Mouse (Mus musculus) MEL (cell line): Measurements from ENCODE around the gene Hdac4. TPM values are rescaled to one million over a fixed set of nuclear protein-coding genes. Genes with fewer than 3 reads are reported as not detected.

Experiments used
- DNase-seq: peaks from one replicate; pipeline ENCODE4 v3.0.0; 2011; ENCODE audit warnings: low read depth, low spot score
- H3K27ac ChIP-seq: 2 replicates; pipeline ENCODE4 v1.5.1; 2012; ENCODE audit warnings: low read depth, mild to moderate bottlenecking, control low read depth, low read length, moderate library complexity; ENCODE audit not compliant: control insufficient read depth
- H3K27me3 ChIP-seq, 2 experiments: fragments of 150-350 bp in 1 of 2; sonication (generic) in 1 of 2; 2 replicates each; pipeline ENCODE4 v1.6.1; 2012; ENCODE audit warnings: low read length in 2 of 2, mild to moderate bottlenecking in 2 of 2, improper control_type of control experiment in 1 of 2, moderate library complexity in 1 of 2; ENCODE audit not compliant: insufficient read depth in 2 of 2, control insufficient read depth in 1 of 2
- H3K36me3 ChIP-seq, 2 experiments: 2 replicates each; pipeline ENCODE4 v1.6.1; 2012 to 2014; ENCODE audit warnings: low read length in 2 of 2, improper control_type of control experiment in 1 of 2, inconsistent platforms in 1 of 2, mild to moderate bottlenecking in 1 of 2; ENCODE audit not compliant: insufficient read depth in 2 of 2, control insufficient read depth in 1 of 2
- H3K4me1 ChIP-seq, 2 experiments: fragments of 150-350 bp in 1 of 2; sonication (generic) in 1 of 2; 2 replicates each; pipeline ENCODE4 v1.6.1; 2012; ENCODE audit warnings: low read length in 2 of 2, improper control_type of control experiment in 1 of 2, mild to moderate bottlenecking in 1 of 2; ENCODE audit not compliant: insufficient read depth in 2 of 2, control insufficient read depth in 1 of 2
- H3K4me3 ChIP-seq, 2 experiments: fragments of 150-350 bp in 1 of 2; sonication (generic) in 1 of 2; 2 replicates each; pipeline ENCODE4 v1.5.1; 2012; ENCODE audit warnings: low read depth in 2 of 2, low read length in 2 of 2, mild to moderate bottlenecking in 2 of 2, moderate library complexity in 2 of 2, control low read depth in 1 of 2, improper control_type of control experiment in 1 of 2; ENCODE audit not compliant: control insufficient read depth in 1 of 2, insufficient read depth in 1 of 2
- H3K79me2 ChIP-seq: 2 replicates; pipeline ENCODE4 v1.6.1; 2012; ENCODE audit warnings: mild to moderate bottlenecking, low read length, moderate library complexity; ENCODE audit not compliant: control insufficient read depth, poor library complexity, insufficient read depth
- H3K9ac ChIP-seq: 2 replicates; pipeline ENCODE4 v1.6.1; 2012; ENCODE audit warnings: low read depth, mild to moderate bottlenecking, control low read depth, low read length, moderate library complexity; ENCODE audit not compliant: control insufficient read depth, poor library complexity, severe bottlenecking
- H3K9me3 ChIP-seq: fragments of 150-350 bp; sonication (generic); replicated peaks from 2 replicates; pipeline ENCODE4 v1.6.1; 2012; ENCODE audit warnings: mild to moderate bottlenecking, low read length, improper control_type of control experiment, moderate library complexity; ENCODE audit not compliant: insufficient read depth
- CTCF ChIP-seq, 3 experiments: IDR thresholded peaks in 2 of 3; conservative IDR thresholded peaks in 1 of 3; 2 replicates each; pipeline ENCODE4 v1.5.1; 2011 to 2012; ENCODE audit warnings: low read length in 3 of 3, low read depth in 2 of 3, mild to moderate bottlenecking in 2 of 3, improper control_type of control experiment in 1 of 3, inconsistent platforms in 1 of 3, mixed read lengths in 1 of 3, moderate library complexity in 1 of 3; ENCODE audit not compliant: control insufficient read depth in 1 of 3, insufficient read depth in 1 of 3, poor library complexity in 1 of 3, severe bottlenecking in 1 of 3
- E2F4 ChIP-seq: IDR thresholded peaks from 2 replicates; pipeline ENCODE4 v1.6.1; 2011; ENCODE audit warnings: low read depth, low read length, improper control_type of control experiment, borderline replicate concordance
- EP300 ChIP-seq, 2 experiments: IDR thresholded peaks; 2 replicates each; pipeline ENCODE4 v1.6.1; 2011; ENCODE audit warnings: improper control_type of control experiment in 2 of 2, low read length in 2 of 2, low read depth in 1 of 2, mild to moderate bottlenecking in 1 of 2
- KAT2A ChIP-seq: conservative IDR thresholded peaks from 2 replicates; pipeline ENCODE4 v1.6.1; 2012; ENCODE audit warnings: low read depth, low read length, improper control_type of control experiment, inconsistent platforms
- MAFK ChIP-seq: IDR thresholded peaks from 2 replicates; pipeline ENCODE4 v1.6.1; 2011; ENCODE audit warnings: low read depth, mild to moderate bottlenecking, low read length, improper control_type of control experiment, borderline replicate concordance
- MYB ChIP-seq: IDR thresholded peaks from 2 replicates; pipeline ENCODE4 v1.6.1; 2011; ENCODE audit warnings: mild to moderate bottlenecking, low read depth, low read length, improper control_type of control experiment
- MYC ChIP-seq: IDR thresholded peaks from 2 replicates; pipeline ENCODE4 v1.6.1; 2011; ENCODE audit warnings: low read depth, mild to moderate bottlenecking, low read length, improper control_type of control experiment, moderate library complexity
- NELFE ChIP-seq: IDR thresholded peaks from 2 replicates; pipeline ENCODE4 v1.6.1; 2011; ENCODE audit warnings: low read depth, low read length, improper control_type of control experiment
- NRF1 ChIP-seq: IDR thresholded peaks from 2 replicates; pipeline ENCODE4 v1.6.1; 2014; ENCODE audit warnings: low read depth, mild to moderate bottlenecking, inconsistent platforms, low read length, improper control_type of control experiment, moderate library complexity; ENCODE audit not compliant: poor library complexity, insufficient read depth, severe bottlenecking
- POLR2AphosphoS5 ChIP-seq: IDR thresholded peaks from 2 replicates; pipeline ENCODE4 v1.6.1; 2012; ENCODE audit warnings: low read depth, borderline replicate concordance, mild to moderate bottlenecking, inconsistent platforms, low read length, moderate library complexity, mixed read lengths
- RAD21 ChIP-seq: IDR thresholded peaks from 2 replicates; pipeline ENCODE4 v1.6.1; 2011; ENCODE audit warnings: mild to moderate bottlenecking, low read depth, low read length, improper control_type of control experiment
- SIN3A ChIP-seq: IDR thresholded peaks from 2 replicates; pipeline ENCODE4 v1.6.1; 2012; ENCODE audit warnings: low read length, improper control_type of control experiment, inconsistent platforms
- TBP ChIP-seq: IDR thresholded peaks from 2 replicates; pipeline ENCODE4 v1.8.0; 2011; ENCODE audit warnings: low read depth, low read length, improper control_type of control experiment
- TCF12 ChIP-seq: IDR thresholded peaks from 2 replicates; pipeline ENCODE4 v1.6.1; 2014; ENCODE audit warnings: low read depth, mild to moderate bottlenecking, inconsistent platforms, low read length, improper control_type of control experiment, moderate library complexity
- USF2 ChIP-seq, 2 experiments: IDR thresholded peaks; 2 replicates each; pipeline ENCODE4 v1.6.1; 2011 to 2012; ENCODE audit warnings: improper control_type of control experiment in 2 of 2, low read length in 2 of 2, borderline replicate concordance in 1 of 2, inconsistent platforms in 1 of 2, low read depth in 1 of 2, mild to moderate bottlenecking in 1 of 2; ENCODE audit not compliant: insufficient read depth in 1 of 2
- ZMIZ1 ChIP-seq: IDR thresholded peaks from 2 replicates; pipeline ENCODE4 v1.6.1; 2012; ENCODE audit warnings: low read depth, mild to moderate bottlenecking, inconsistent platforms, low read length, improper control_type of control experiment, moderate library complexity
- polyA plus RNA-seq, 2 experiments: library from polyadenylated mRNA; stranded (reverse) in 1 of 2; unstranded in 1 of 2; fragments of >175 nt in 1 of 2; fragments of >200 nt in 1 of 2; gene quantifications; 2 replicates each; pipeline versions ENCODE4 v1.2.1 to v1.2.4; 2012; ENCODE audit warnings: low replicate concordance in 2 of 2, low read depth in 1 of 2; ENCODE audit not compliant: insufficient read length in 2 of 2, insufficient read depth in 1 of 2, missing spikeins in 1 of 2
- total RNA-seq: library from RNA; depleted of rRNA; stranded (reverse); fragments of 300-350 nt; gene quantifications from 2 replicates; pipeline ENCODE4 v1.2.3, GENCODE M21; 2012

The Hdac4 gene
- total and polyA plus RNA-seq, 3 experiments = 11.0 to 19.5 (median 12.3) TPM

DNA sequence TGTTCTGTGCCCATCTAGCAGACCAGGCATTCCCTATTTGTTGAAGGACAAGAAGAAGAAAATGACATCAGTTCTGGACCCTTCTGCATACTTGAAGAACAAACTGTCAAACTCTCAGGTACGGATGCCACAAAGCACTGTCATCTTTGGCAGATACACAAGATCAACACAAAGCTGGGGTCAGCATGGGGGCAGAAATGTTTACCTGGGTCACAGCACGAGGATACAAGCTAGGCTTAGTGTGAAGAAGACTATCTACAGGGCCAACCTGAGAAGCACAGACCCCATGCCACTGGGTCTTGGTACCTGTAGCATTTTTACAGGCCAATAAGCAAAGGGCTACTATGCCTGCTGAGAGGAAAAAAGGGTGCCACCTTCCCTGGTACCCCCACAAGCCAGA is 107.7 kb downstream of the Hdac4 start:
- no peaks in the 10 kb centered on the region for H3K9me3 ChIP-seq
- no peaks in the 10 kb centered on the region for H3K27me3 ChIP-seq
- no peak overlapping the region for H3K9ac ChIP-seq
- TF ChIP-seq NRF1 (no peak), EP300 (IDR thresholded peaks at IDR 0.05; ENCODE audit: low read depth in 1 of 2, low read length in 2 of 2) (no peak), MAFK (no peak), NELFE (no peak)
- H3K79me2 ChIP-seq = peaks cover 6% of the 10 kb centered on the region; the same call in 1 of the 2 replicates
- no peak overlapping the region for H3K27ac ChIP-seq
- H3K4me3 ChIP-seq = no peak overlapping the region
- H3K4me1 ChIP-seq = peaks cover 13 to 22% of the 10 kb centered on the region in 2 experiments
- H3K36me3 ChIP-seq = peaks cover 0 to 25% of the 10 kb centered on the region in 2 experiments; a peak in 2 of 4 replicates
- DNase-seq = no peak

DNA sequence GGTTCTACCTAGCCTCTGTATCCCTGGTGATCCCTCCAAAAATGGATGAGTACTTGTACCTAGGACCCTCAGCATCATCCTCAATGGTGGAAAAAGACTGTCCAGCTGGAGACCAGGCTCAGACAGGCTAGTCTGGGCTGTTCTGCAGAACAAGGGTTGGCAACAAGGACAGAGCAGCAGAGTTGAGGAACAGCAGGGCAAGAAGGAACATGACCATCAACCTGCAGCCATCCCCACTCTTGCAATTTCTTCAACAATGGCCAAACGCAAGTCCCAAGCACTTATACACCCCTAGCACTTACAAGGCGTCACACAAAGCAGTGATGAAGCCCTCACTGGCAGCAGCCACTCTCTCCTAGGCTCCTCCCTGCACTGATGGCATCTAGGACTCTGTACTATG is 108.2 kb downstream of the Hdac4 start:
- Histone ChIP-seq H3K4me1 (peaks cover 11 to 21% of the 10 kb centered on the region in 2 experiments), H3K4me3 (no peak overlapping the region)
- TF ChIP-seq MYB = no peak
- no peak for TF ChIP-seq E2F4
- TF ChIP-seq USF2 (IDR thresholded peaks at IDR 0.05; ENCODE audit: borderline replicate concordance in 1 of 2, insufficient read depth in 1 of 2, low read depth in 1 of 2, low read length in 2 of 2) = no peak
- TF ChIP-seq CTCF (IDR thresholded peaks at IDR 0.05 in 2 of 3, conservative IDR thresholded peaks at IDR 0.05 in 1 of 3; ENCODE audit: control insufficient read depth in 1 of 3, insufficient read depth in 1 of 3, low read depth in 2 of 3, low read length in 3 of 3, poor library complexity in 1 of 3, severe bottlenecking in 1 of 3) = no peak
- TF ChIP-seq KAT2A = no peak
- no peak for TF ChIP-seq TCF12
- TF ChIP-seq MYC = no peak
- no peak for TF ChIP-seq TBP

DNA sequence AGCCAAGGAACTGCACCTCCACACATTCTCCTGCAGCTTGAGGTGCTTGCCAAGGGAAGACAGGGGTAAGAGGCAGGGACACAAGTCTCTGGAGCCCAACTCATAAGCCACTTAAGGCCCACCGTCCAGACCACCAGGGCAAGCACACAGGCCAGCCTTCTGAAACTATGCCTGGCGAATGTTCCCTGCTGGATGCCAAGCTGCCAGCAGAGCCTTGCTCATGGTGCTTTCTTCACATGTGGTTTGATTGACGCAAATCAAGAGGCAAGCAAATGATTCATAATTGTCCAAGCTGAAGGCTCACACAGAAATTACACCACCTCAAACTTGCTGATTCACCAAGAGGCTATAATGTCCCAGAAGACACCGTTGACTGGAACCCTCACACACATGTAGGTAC is 108.7 kb downstream of the Hdac4 start:
- no peak for TF ChIP-seq ZMIZ1
- TF ChIP-seq SIN3A = no peak
- TF ChIP-seq RAD21 = no peak
- no peak for TF ChIP-seq MYB
- no peak for TF ChIP-seq USF2 (IDR thresholded peaks at IDR 0.05; ENCODE audit: borderline replicate concordance in 1 of 2, insufficient read depth in 1 of 2, low read depth in 1 of 2, low read length in 2 of 2)
- TF ChIP-seq POLR2AphosphoS5 = no peak
- TF ChIP-seq, all 39 proteins: peak for 0
- peaks cover 0 to 24% of the 10 kb centered on the region in 2 experiments; a peak in 2 of 4 replicates for H3K36me3 ChIP-seq
- H3K9ac ChIP-seq = no peak overlapping the region
- peaks cover 3% of the 10 kb centered on the region; the same call in 1 of the 2 replicates for H3K79me2 ChIP-seq
- H3K27me3 ChIP-seq = no peaks in the 10 kb centered on the region
- no peaks in the 10 kb centered on the region for H3K9me3 ChIP-seq
- no peak overlapping the region for H3K4me3 ChIP-seq
- H3K4me1 ChIP-seq = peaks cover 11 to 20% of the 10 kb centered on the region in 2 experiments
- no peak for DNase-seq
- no peak overlapping the region for H3K27ac ChIP-seq

More for the DNA sequence above, 108.2 kb downstream of the Hdac4 start:
- DNase-seq = no peak
- Histone ChIP-seq H3K9me3 (no peaks in the 10 kb centered on the region), H3K27me3 (no peaks in the 10 kb centered on the region), H3K27ac (no peak overlapping the region), H3K9ac (no peak overlapping the region), H3K79me2 (peaks cover 4% of the 10 kb centered on the region; the same call in 1 of the 2 replicates), H3K36me3 (peaks cover 0 to 25% of the 10 kb centered on the region in 2 experiments; a peak in 2 of 4 replicates)
